Comparison of ENCODE assay signal across 9 mouse cellular contexts in genomic region chr19:8820424-8820956, GRCm38 (mm10). TPM values are rescaled to one million over a fixed set of nuclear protein-coding genes. Genes with fewer than 3 reads are reported as not detected.
DNase-seq lines count a peak whose midpoint lies in the region; ATAC-seq and TF ChIP-seq lines count a peak whose summit lies in the region.
"Had no signal": no experiment of that assay in that cellular context is flagged by ENCODE, and none has a peak within 500 bp of the region (broad histone marks: within the 10 kb centered on the region; RNA-seq: fewer than 3 reads in every experiment).

No protein-coding gene starts in this region.

- WGBS in intestine, embryonic 15.5 days: 0% methylated on average over 48 of the region's 48 CpGs
- WGBS in midbrain, embryonic 16.5 days: under 1% methylated on average over 48 of the region's 48 CpGs

- intact Hi-C loops in gastrocnemius, adult 2 months (cut with DNase I): no loop called here

- H3K9me3 ChIP-seq in intestine, embryonic 15.5 days: no peaks in the 10 kb centered on the region
- H3K9me3 ChIP-seq in midbrain, embryonic 16.5 days (replicated peaks; ENCODE audit: control insufficient read depth, low read length, poor library complexity, severe bottlenecking): no peaks in the 10 kb centered on the region

- peak overlapping the region; percentile 100 for H3K27ac ChIP-seq in gastrocnemius, adult 2 months
- peak overlapping the region; percentile 100 for H3K27ac ChIP-seq in intestine, embryonic 15.5 days
- H3K27ac ChIP-seq in midbrain, embryonic 16.5 days (ENCODE audit: low read length): peak overlapping the region; percentile 97

- TF ChIP-seq CTCF in gastrocnemius, adult 2 months (IDR thresholded peaks at IDR 0.05): no peak

- peaks cover 16% of the 10 kb centered on the region for H3K36me3 ChIP-seq in intestine, embryonic 15.5 days
- peaks cover 12% of the 10 kb centered on the region for H3K36me3 ChIP-seq in midbrain, embryonic 16.5 days (ENCODE audit: control insufficient read depth, insufficient read depth, low read length)

- peak; percentile 26 for ATAC-seq in intestine, embryonic 15.5 days
- ATAC-seq in midbrain, embryonic 16.5 days: peak; percentile 34

- peak overlapping the region; percentile 86 for H3K4me3 ChIP-seq in gastrocnemius, adult 2 months
- peak overlapping the region; percentile 98 for H3K4me3 ChIP-seq in intestine, embryonic 15.5 days (replicated peaks)
- H3K4me3 ChIP-seq in midbrain, embryonic 16.5 days (ENCODE audit: low read depth, low read length): peak overlapping the region; percentile 99

- peaks cover 21% of the 10 kb centered on the region for H3K4me1 ChIP-seq in intestine, embryonic 15.5 days (replicated peaks)
- H3K4me1 ChIP-seq in midbrain, embryonic 16.5 days (ENCODE audit: control insufficient read depth, insufficient read depth, low read length): peaks cover 46% of the 10 kb centered on the region

- no peak for DNase-seq in gastrocnemius, adult 2 months
- no peak for DNase-seq in gastrocnemius, adult 8-10 months (ENCODE audit: low spot score in 2 of 2)
- peak; percentile 68 to 84 for DNase-seq in spleen, postnatal 4 days (ENCODE audit: low spot score in 2 of 2)
- DNase-seq in spleen, adult 18-20 months: no peak
- DNase-seq in right cerebral cortex, postnatal 4 days: no peak
- DNase-seq in frontal cortex, postnatal 36 days (ENCODE audit: low spot score in 2 of 2): no peak

- H3K4me2 ChIP-seq in intestine, embryonic 15.5 days (replicated peaks): peak overlapping the region; percentile 80
- H3K4me2 ChIP-seq in midbrain, embryonic 16.5 days (ENCODE audit: low read length): peak overlapping the region; percentile 100

- H3K9ac ChIP-seq in intestine, embryonic 15.5 days: peak overlapping the region; percentile 98
- H3K9ac ChIP-seq in midbrain, embryonic 16.5 days (ENCODE audit: low read depth, low read length): peak overlapping the region; percentile 74

- H3K27me3 ChIP-seq in intestine, embryonic 15.5 days (replicated peaks): no peaks in the 10 kb centered on the region
- H3K27me3 ChIP-seq in midbrain, embryonic 16.5 days (ENCODE audit: control insufficient read depth, insufficient read depth, low read depth, low read length): no peaks in the 10 kb centered on the region

RNA-seq across cellular contexts. Expression of gene Hnrnpul2, which starts 0.7 kb away (rescaled TPM):
- total RNA-seq in gastrocnemius, adult 2 months (2021): 10 to 100 TPM; 40.1 to 49.4 TPM
- total RNA-seq in gastrocnemius, adult 8-10 months (2022): 10 to 100 TPM; 38.1 to 45.6 (median 44.3) TPM
- 5.1 and 5.4 TPM in 2 replicates for polyA plus RNA-seq in intestine, embryonic 15.5 days (2015; fragmentation: Nextera tagmentation; extraction: Ambion mirVana)
- 5.3 and 6.2 TPM in 2 replicates for polyA plus RNA-seq in midbrain, embryonic 16.5 days (2015; fragmentation: Nextera tagmentation; extraction: Ambion mirVana)

RNA-seq across cellular contexts. Expression of gene Ttc9c, which starts 1.4 kb away (rescaled TPM):
- total RNA-seq in gastrocnemius, adult 2 months (2021): 10 to 100 TPM; 11.9 to 12.6 TPM
- 10 to 100 TPM; 11.4 to 12.7 (median 11.9) TPM for total RNA-seq in gastrocnemius, adult 8-10 months (2022)
- 48.2 and 49.3 TPM in 2 replicates for polyA plus RNA-seq in intestine, embryonic 15.5 days (2015; fragmentation: Nextera tagmentation; extraction: Ambion mirVana)
- 55.0 and 61.6 TPM in 2 replicates for polyA plus RNA-seq in midbrain, embryonic 16.5 days (2015; fragmentation: Nextera tagmentation; extraction: Ambion mirVana)

RNA-seq across cellular contexts. Expression of gene AC129217.1, which starts 9.1 kb away (rescaled TPM):
- not detected for total RNA-seq in gastrocnemius, adult 2 months (2021)
- 1 to 10 TPM in 1 of 4 experiments, not detected in 3; 2.0 TPM for total RNA-seq in gastrocnemius, adult 8-10 months (2022)
- polyA plus RNA-seq in intestine, embryonic 15.5 days (2015; fragmentation: Nextera tagmentation; extraction: Ambion mirVana): not detected in 2 replicates
- not detected in 2 replicates for polyA plus RNA-seq in midbrain, embryonic 16.5 days (2015; fragmentation: Nextera tagmentation; extraction: Ambion mirVana)
- total RNA-seq: hematopoietic stem cell, adult 5-6 weeks had no signal

RNA-seq across cellular contexts. Expression of gene Bscl2, which starts 16.8 kb away (rescaled TPM):
- 10 to 100 TPM; 16.8 to 18.4 TPM for total RNA-seq in gastrocnemius, adult 2 months (2021)
- total RNA-seq in gastrocnemius, adult 8-10 months (2022): 10 to 100 TPM; 14.7 to 23.9 (median 20.0) TPM
- 40.6 and 48.3 TPM in 2 replicates for polyA plus RNA-seq in intestine, embryonic 15.5 days (2015; fragmentation: Nextera tagmentation; extraction: Ambion mirVana)
- 101 and 105 TPM in 2 replicates for polyA plus RNA-seq in midbrain, embryonic 16.5 days (2015; fragmentation: Nextera tagmentation; extraction: Ambion mirVana)

RNA-seq across cellular contexts. Expression of gene Zbtb3, which starts 18.1 kb away (rescaled TPM):
- total RNA-seq in gastrocnemius, adult 2 months (2021): 1 to 10 TPM in 1 of 2 experiments, under 1 TPM in 1; 0.82 to 1.1 TPM
- 1 to 10 TPM in 1 of 4 experiments, under 1 TPM in 3; 0.82 to 1.1 (median 0.90) TPM for total RNA-seq in gastrocnemius, adult 8-10 months (2022)
- polyA plus RNA-seq in intestine, embryonic 15.5 days (2015; fragmentation: Nextera tagmentation; extraction: Ambion mirVana): 4.0 and 4.6 TPM in 2 replicates
- polyA plus RNA-seq in midbrain, embryonic 16.5 days (2015; fragmentation: Nextera tagmentation; extraction: Ambion mirVana): 7.6 and 8.9 TPM in 2 replicates

Comparison
In these comparisons a context has a peak if more than half of its experiments do, and no peak if none do; other contexts are left out.
1. DNase-seq: peak in spleen, postnatal 4 days (2 of 2); none in gastrocnemius, adult 2 months (single experiment), gastrocnemius, adult 8-10 months (0 of 2), spleen, adult 18-20 months (0 of 2), right cerebral cortex, postnatal 4 days (single experiment) and frontal cortex, postnatal 36 days (0 of 2).
2. Peak in every context shown above with its lines, with median percentiles within 50 percentile points of each other: H3K27ac ChIP-seq and H3K4me3 ChIP-seq.